Mouse (Mus musculus) spleen, adult 2 months (tissue): ENCODE results near the gene Cyp3a59. TPM values are rescaled to one million over a fixed set of nuclear protein-coding genes. Genes with fewer than 3 reads are reported as not detected.
"Not testable (repeated sequence)": the region's sequence is repeated elsewhere in the genome, so short reads cannot be mapped to it uniquely, and the experiment has no call there.

Experiments used
- DNase-seq, 2 experiments: peaks; one replicate each; pipeline versions ENCODE4 v3.0.0 to v3.0.0-alpha.2; 2012 to 2021; ENCODE audit warnings: low spot score in 2 of 2, low read depth in 1 of 2
- H3K27ac ChIP-seq: fragments of 200-500 bp; 2 replicates; pipeline ENCODE4 v1.5.1; 2012; ENCODE audit warnings: low read length, inconsistent platforms; ENCODE audit not compliant: insufficient read depth
- H3K27me3 ChIP-seq: fragments of 200-500 bp; 2 replicates; pipeline ENCODE4 v1.6.1; 2012; ENCODE audit warnings: mild to moderate bottlenecking, moderate library complexity, low read length, inconsistent platforms; ENCODE audit not compliant: control insufficient read depth, insufficient read depth
- H3K36me3 ChIP-seq: fragments of 200-500 bp; 2 replicates; pipeline ENCODE4 v1.6.1; 2012; ENCODE audit warnings: mild to moderate bottlenecking, low read length, inconsistent platforms; ENCODE audit not compliant: control insufficient read depth, insufficient read depth
- H3K4me1 ChIP-seq: fragments of 200-500 bp; 2 replicates; pipeline ENCODE4 v1.6.1; 2011; ENCODE audit warnings: inconsistent platforms; ENCODE audit not compliant: control insufficient read depth, insufficient read depth, insufficient read length
- H3K4me3 ChIP-seq: fragments of 200-500 bp; 2 replicates; pipeline ENCODE4 v1.5.1; 2011; ENCODE audit warnings: mild to moderate bottlenecking, inconsistent platforms; ENCODE audit not compliant: insufficient read depth, insufficient read length; ENCODE audit errors: extremely low read depth
- CTCF ChIP-seq: fragments of 200-500 bp; IDR thresholded peaks from 2 replicates; pipeline ENCODE4 v1.5.1; 2011; ENCODE audit warnings: mild to moderate bottlenecking, inconsistent platforms; ENCODE audit not compliant: insufficient read depth, insufficient read length, insufficient replicate concordance; ENCODE audit errors: extremely low read depth
- POLR2A ChIP-seq: fragments of 200-500 bp; IDR thresholded peaks from 2 replicates; pipeline ENCODE4 v1.6.1; 2011; ENCODE audit warnings: low read depth, low read length, inconsistent platforms
- WGBS: fragments of 180-500 bp; shearing (Covaris S2); methylation state at CpG from one replicate; pipeline ENCODE4 v1.1.7; 2018; 5-methylcytosine and 5-hydroxymethylcytosine counted together
- polyA plus RNA-seq: library from polyadenylated mRNA; depleted of rRNA; stranded (reverse); fragments of >200 nt; gene quantifications from 2 replicates; pipeline ENCODE4 v1.2.3, GENCODE M21; 2012; rRNA removed

The Cyp3a59 gene
- not detected in 2 replicates for polyA plus RNA-seq

DNA sequence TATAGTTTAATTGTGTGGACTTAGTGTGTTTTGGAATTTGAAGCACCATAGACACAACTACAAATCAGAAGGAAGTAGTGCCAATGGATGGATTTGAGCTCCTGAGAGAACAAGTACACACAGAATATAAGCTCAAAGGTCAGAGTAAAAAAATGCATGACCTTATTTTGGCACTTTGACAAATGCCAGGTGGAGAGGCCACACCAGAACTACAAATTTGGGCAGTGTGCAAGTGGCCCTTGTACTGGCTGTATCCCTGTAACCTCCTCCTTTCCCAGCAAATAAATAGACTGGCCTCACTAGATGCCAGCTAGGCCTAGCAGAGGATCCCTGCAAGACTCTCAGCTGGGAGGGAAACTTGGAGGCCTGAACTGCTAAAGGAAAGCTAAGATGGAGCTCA, at the start of gene Cyp3a59:
TSS of gene Cyp3a59 (plus strand) at position 313 of the 400 bp plus-strand sequence.
- DNase-seq, H3K4me1 ChIP-seq, H3K36me3 ChIP-seq: not testable (repeated sequence)

DNA sequence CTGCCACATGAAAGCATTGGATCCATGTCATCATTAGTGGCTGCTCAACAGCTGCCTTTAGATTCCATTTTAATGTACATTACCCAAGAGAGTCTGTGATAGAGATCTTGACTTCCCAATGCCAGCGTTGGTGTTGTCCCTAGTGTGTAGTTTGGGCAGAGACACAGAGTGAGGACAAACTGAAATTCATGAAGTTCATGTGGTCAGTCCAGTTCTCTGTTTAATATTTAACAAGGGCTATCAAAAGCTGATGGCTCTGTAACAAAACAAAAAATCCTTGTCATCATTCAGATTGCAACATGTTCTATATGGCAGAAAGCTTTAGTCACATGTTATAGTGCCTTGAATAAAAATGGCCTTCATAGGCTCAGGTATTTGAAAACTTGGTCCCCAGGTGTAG, 9.0 kb upstream of the Cyp3a59 start:
- 65% methylated on average over 1 of the region's 1 CpGs for WGBS
- no peaks in the 10 kb centered on the region for H3K36me3 ChIP-seq
- TF ChIP-seq POLR2A (no peak), CTCF (no peak)
- no peaks in the 10 kb centered on the region for H3K4me1 ChIP-seq
- no peaks in the 10 kb centered on the region for H3K27me3 ChIP-seq
- DNase-seq: no peak
- H3K27ac ChIP-seq: no peak overlapping the region
- no peak overlapping the region for H3K4me3 ChIP-seq

More for the DNA sequence above, at the start of gene Cyp3a59:
- not testable (repeated sequence) for H3K27ac ChIP-seq, H3K4me3 ChIP-seq, H3K27me3 ChIP-seq

DNA sequence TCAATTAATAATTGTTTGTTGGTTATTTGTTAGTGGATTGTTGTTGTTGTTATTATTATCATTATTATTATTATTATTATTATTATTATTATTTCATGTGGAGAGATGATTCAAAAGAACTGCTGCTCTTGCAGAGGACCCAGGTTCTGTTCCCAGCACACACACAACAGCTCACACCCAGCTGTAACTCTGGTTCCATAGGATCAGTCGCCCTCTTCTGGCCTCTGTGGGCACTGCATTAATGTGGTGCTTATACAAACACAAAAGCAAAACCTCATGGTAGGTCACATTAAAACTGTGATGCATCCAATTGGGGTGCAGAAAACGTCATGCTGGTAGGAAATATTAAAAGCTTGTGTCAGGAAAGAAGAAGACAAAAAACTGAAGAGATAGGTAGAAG, 68.8 kb downstream of the Cyp3a59 start:
- no peak for DNase-seq
- H3K27ac ChIP-seq: no peak overlapping the region
- no peaks in the 10 kb centered on the region for H3K27me3 ChIP-seq
- H3K4me3 ChIP-seq: no peak overlapping the region
- 41% methylated on average over 2 of the region's 2 CpGs for WGBS
- TF ChIP-seq POLR2A: no peak
- no peak for TF ChIP-seq CTCF
- no peaks in the 10 kb centered on the region for H3K36me3 ChIP-seq
- no peaks in the 10 kb centered on the region for H3K4me1 ChIP-seq

DNA sequence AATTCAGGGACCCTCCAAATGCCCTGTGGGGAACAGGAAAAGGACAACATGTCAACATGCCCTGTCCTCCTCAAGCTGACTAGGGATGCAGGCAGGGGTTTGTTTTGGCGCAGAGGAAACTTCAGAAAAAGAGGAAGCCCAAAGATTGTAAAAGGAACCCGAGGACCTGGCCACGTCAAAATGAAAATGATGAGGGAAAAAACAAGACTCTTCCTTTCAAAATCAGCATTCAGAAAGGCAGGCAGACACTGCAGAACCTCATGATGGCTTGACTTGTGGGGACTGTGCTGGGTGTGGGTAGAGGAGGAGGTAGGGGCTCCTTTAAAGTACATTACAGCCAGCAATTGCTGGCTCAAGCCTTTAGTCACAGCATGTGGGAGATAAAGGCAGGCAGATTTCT, 71.4 kb downstream of the Cyp3a59 start:
- no peak for DNase-seq
- 38% methylated on average over 3 of the region's 3 CpGs for WGBS
- TF ChIP-seq POLR2A: no peak
- TF ChIP-seq CTCF: no peak

DNA sequence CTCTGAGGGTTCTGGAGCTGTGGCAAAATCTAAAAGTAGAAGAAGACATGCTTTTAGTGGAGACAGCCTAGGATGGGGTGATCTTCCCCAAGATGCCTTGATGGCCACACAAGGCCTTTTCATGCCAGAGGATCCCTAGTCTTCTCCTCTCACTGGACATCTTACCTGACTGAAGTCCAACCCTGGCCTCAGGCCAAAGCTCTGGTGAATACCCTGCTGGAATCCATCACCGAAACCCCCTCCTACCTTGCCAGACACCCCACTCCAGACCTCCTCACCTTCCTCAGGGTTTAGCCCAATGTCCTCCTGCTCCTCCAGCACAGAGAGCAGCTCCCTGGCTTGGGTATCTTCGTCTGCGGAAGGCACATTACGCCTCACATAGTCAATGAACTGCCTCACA, 79.3 kb downstream of the Cyp3a59 start:
- not testable (repeated sequence) for H3K4me1 ChIP-seq, H3K4me3 ChIP-seq, DNase-seq, H3K27ac ChIP-seq, H3K36me3 ChIP-seq, H3K27me3 ChIP-seq
- WGBS: 96% methylated on average over 4 of the region's 4 CpGs

More for the DNA sequence above, 71.4 kb downstream of the Cyp3a59 start:
- no peaks in the 10 kb centered on the region for H3K27me3 ChIP-seq
- no peaks in the 10 kb centered on the region for H3K36me3 ChIP-seq
- H3K4me3 ChIP-seq: no peak overlapping the region
- H3K27ac ChIP-seq: no peak overlapping the region
- H3K4me1 ChIP-seq: no peaks in the 10 kb centered on the region

DNA sequence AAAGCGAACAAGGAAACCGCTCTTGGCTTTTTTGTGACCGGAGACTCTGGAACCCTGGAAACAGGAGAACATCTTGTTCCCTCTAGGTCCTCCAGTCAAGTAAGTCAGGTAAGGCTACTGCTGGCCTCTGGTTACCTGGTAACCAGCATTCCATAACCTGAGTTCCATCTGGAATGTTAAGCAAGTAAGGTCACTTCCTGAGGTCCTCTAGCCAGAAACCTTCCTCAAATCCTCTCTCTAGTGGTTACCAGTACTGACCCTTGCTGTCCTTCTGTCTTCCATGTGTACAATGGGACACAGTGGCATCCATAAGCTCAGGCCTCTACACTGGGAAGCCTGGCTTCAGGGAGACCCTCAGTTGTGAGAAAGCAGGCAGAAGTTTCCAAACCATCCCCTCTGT, 81.4 kb downstream of the Cyp3a59 start, which contains the start of gene Gm5565:
TSS of gene Gm5565 (minus strand) at position 101 of the 400 bp plus-strand sequence.
- H3K4me3 ChIP-seq, H3K36me3 ChIP-seq, H3K4me1 ChIP-seq, H3K27me3 ChIP-seq, DNase-seq, H3K27ac ChIP-seq: not testable (repeated sequence)
- WGBS: 92% methylated on average over 3 of the region's 3 CpGs

Other genes starting within 250 kb of the Cyp3a59 start
- gene Cyp3a11, start 199.3 kb upstream of the Cyp3a59 start, polyA plus RNA-seq: 0.05 TPM in 1 of 2 replicates, not detected in the other
- gene Cyp3a25, start 69.6 kb upstream of the Cyp3a59 start, polyA plus RNA-seq: not detected in 2 replicates
- not detected in 2 replicates for gene Gm5565, start 81.3 kb downstream of the Cyp3a59 start, polyA plus RNA-seq
- not detected in 2 replicates for gene Gm6309, start 91.5 kb downstream of the Cyp3a59 start, polyA plus RNA-seq
- 0.12 and 0.18 TPM in 2 replicates for gene 1700001J03Rik, start 106.0 kb downstream of the Cyp3a59 start, polyA plus RNA-seq
- 11.8 and 12.9 TPM in 2 replicates for gene Rnf6, start 142.3 kb downstream of the Cyp3a59 start, polyA plus RNA-seq
- 21.0 and 23.8 TPM in 2 replicates for gene Cdk8, start 152.0 kb downstream of the Cyp3a59 start, polyA plus RNA-seq